Mouse (Mus musculus) myocyte (in vitro differentiated cells): ENCODE measurements at regions not wholly inside any gene's neighbourhood (a gene's known extent, or its start where the extent isn't known, plus 50 kb on each side); places are given as distances from the start of the nearest gene placed in this dataset.

ENCODE experiments used
- H3K27me3 ChIP-seq: one replicate; pipeline ENCODE4 v1.6.1; 2011; ENCODE audit not compliant: control insufficient read depth, insufficient read depth, insufficient read length
- H3K36me3 ChIP-seq: one replicate; pipeline ENCODE4 v1.6.1; 2011; ENCODE audit not compliant: control insufficient read depth, insufficient read depth
- H3K4me2 ChIP-seq: one replicate; pipeline ENCODE4 v1.6.1; 2011; ENCODE audit warnings: low read depth, control low read depth
- H3K4me3 ChIP-seq: one replicate; pipeline ENCODE4 v1.5.1; 2011; ENCODE audit warnings: mild to moderate bottlenecking, control low read depth, moderate library complexity
- H3K79me2 ChIP-seq: one replicate; pipeline ENCODE4 v1.6.1; 2011; ENCODE audit not compliant: control insufficient read depth, insufficient read depth
- H3ac ChIP-seq: one replicate; pipeline ENCODE4 v1.6.1; 2011; ENCODE audit not compliant: control insufficient read depth, insufficient read length
- CEBPB ChIP-seq: IDR thresholded peaks from 2 replicates; pipeline ENCODE4 v1.6.1; 2011; ENCODE audit warnings: mild to moderate bottlenecking, moderate library complexity; ENCODE audit not compliant: poor library complexity, insufficient read depth, severe bottlenecking
- E2F4 ChIP-seq: IDR thresholded peaks from one replicate; pipeline ENCODE4 v1.6.1; 2011; ENCODE audit warnings: mild to moderate bottlenecking, control low read depth, moderate library complexity; ENCODE audit not compliant: insufficient read depth
- MAX ChIP-seq: IDR thresholded peaks from one replicate; pipeline ENCODE4 v1.6.1; 2011; ENCODE audit warnings: low read depth, mild to moderate bottlenecking, control low read depth
- MYOD1 ChIP-seq, 3 experiments: IDR thresholded peaks; one replicate each; pipeline ENCODE4 v1.6.1; 2011; ENCODE audit warnings: control low read depth in 2 of 3, low read depth in 2 of 3, mild to moderate bottlenecking in 2 of 3, moderate library complexity in 1 of 3; ENCODE audit not compliant: insufficient read length in 2 of 3, control insufficient read depth in 1 of 3
- MYOG ChIP-seq, 3 experiments: IDR thresholded peaks; one replicate each; pipeline ENCODE4 v1.6.1; 2011; ENCODE audit warnings: control low read depth in 2 of 3, low read depth in 2 of 3, mild to moderate bottlenecking in 2 of 3; ENCODE audit not compliant: insufficient read length in 2 of 3, control insufficient read depth in 1 of 3, insufficient read depth in 1 of 3
- POLR2A ChIP-seq: IDR thresholded peaks from one replicate; pipeline ENCODE4 v1.6.1; 2011; ENCODE audit warnings: low read depth, mild to moderate bottlenecking, control low read depth, moderate library complexity; ENCODE audit not compliant: insufficient read length
- POLR2AphosphoS2 ChIP-seq: IDR thresholded peaks from one replicate; pipeline ENCODE4 v1.6.1; 2011; ENCODE audit warnings: low read depth, control low read depth; ENCODE audit not compliant: insufficient read length
- REST ChIP-seq: IDR thresholded peaks from one replicate; pipeline ENCODE4 v1.6.1; 2011; ENCODE audit warnings: mild to moderate bottlenecking, control low read depth, moderate library complexity; ENCODE audit not compliant: insufficient read depth, insufficient read length
- SRF ChIP-seq: IDR thresholded peaks from one replicate; pipeline ENCODE4 v1.6.1; 2011; ENCODE audit warnings: low read depth; ENCODE audit not compliant: control insufficient read depth, insufficient read length
- TCF12 ChIP-seq: IDR thresholded peaks from one replicate; pipeline ENCODE4 v1.6.1; 2011; ENCODE audit warnings: mild to moderate bottlenecking, control low read depth; ENCODE audit not compliant: poor library complexity, insufficient read depth, severe bottlenecking
- TCF3 ChIP-seq: IDR thresholded peaks from one replicate; pipeline ENCODE4 v1.6.1; 2011; ENCODE audit warnings: low read depth, control low read depth; ENCODE audit not compliant: insufficient read length
- USF1 ChIP-seq: IDR thresholded peaks from one replicate; pipeline ENCODE4 v1.6.1; 2011; ENCODE audit warnings: low read depth, mild to moderate bottlenecking, control low read depth, moderate library complexity

DNA sequence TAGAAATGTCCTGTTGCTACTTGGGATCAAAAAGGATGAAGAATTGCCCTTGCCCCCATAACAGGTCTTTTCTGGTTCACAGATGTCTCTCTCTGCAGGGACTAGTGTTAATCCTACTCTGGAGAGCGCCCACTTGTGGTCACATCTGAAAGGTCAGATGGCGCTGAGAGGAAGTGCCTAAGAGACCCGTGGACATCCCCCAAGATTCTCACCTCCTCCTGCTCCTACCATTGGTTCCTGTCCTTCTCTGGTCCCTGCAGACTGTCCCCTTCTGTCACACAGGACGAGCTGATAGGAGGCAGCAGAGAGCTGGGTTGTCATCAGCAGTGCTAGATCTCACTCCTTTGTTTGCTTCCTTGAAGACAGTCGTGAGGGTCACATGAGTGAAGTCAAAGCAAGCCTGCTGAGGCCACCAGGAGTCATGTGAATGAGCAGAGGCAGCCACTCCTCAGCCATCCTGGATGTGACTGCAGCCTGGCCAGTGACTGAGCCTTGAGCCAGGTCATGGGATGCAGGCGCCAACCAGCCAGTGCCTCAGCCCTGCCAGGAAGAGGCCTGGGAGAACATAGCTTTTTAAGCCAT is 420.6 kb downstream of the Matn1 start:
- Histone ChIP-seq H3ac (no peak overlapping the region), H3K4me3 (no peak overlapping the region), H3K36me3 (no peaks in the 10 kb centered on the region), H3K79me2 (no peaks in the 10 kb centered on the region), H3K27me3 (no peaks in the 10 kb centered on the region), H3K4me2 (no peak overlapping the region)
- TF ChIP-seq USF1 (no peak), REST (no peak), MYOG (IDR thresholded peaks at IDR 0.05; ENCODE audit: control insufficient read depth in 1 of 3, insufficient read depth in 1 of 3, insufficient read length in 2 of 3, low read depth in 2 of 3) (no peak), MYOD1 (IDR thresholded peaks at IDR 0.05; ENCODE audit: control insufficient read depth in 1 of 3, insufficient read length in 2 of 3, low read depth in 2 of 3) (no peak), POLR2A (no peak), MAX (no peak), CEBPB (no peak), TCF3 (no peak)

DNA sequence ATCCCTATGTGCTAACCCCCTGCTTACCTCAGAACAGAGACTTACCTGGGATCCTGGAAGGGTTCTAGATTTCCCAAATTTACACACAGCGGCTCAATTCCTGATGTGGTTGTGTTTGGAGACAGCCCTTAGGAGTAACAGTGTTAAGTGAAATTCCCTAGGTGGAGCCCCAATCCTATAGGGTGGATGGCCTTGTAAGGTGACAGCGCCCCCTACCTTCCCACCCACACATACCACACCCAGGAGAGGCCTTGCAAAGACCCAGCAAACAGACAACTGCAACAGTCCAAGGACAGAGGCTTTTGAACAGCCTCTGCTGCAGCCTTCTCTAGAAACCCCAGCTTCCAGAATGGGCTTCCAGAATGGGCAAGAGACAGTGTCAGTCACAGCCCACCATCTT is 421.8 kb downstream of the Matn1 start:
- Histone ChIP-seq H3K36me3 (no peaks in the 10 kb centered on the region), H3K27me3 (no peaks in the 10 kb centered on the region), H3K4me2 (no peak overlapping the region), H3K79me2 (no peaks in the 10 kb centered on the region), H3ac (no peak overlapping the region), H3K4me3 (no peak overlapping the region)
- TF ChIP-seq SRF (no peak), MYOD1 (IDR thresholded peaks at IDR 0.05; ENCODE audit: control insufficient read depth in 1 of 3, insufficient read length in 2 of 3, low read depth in 2 of 3) (no peak), POLR2AphosphoS2 (no peak), USF1 (no peak), TCF12 (no peak), MAX (no peak), E2F4 (no peak), CEBPB (no peak), MYOG (IDR thresholded peaks at IDR 0.05; ENCODE audit: control insufficient read depth in 1 of 3, insufficient read depth in 1 of 3, insufficient read length in 2 of 3, low read depth in 2 of 3) (no peak), POLR2A (no peak)

GRCm38 (mm10) chr4:131366656-131367055 is 422.5 kb downstream of the Matn1 start:
- Histone ChIP-seq H3ac (no peak overlapping the region), H3K36me3 (no peaks in the 10 kb centered on the region), H3K27me3 (no peaks in the 10 kb centered on the region), H3K79me2 (no peaks in the 10 kb centered on the region), H3K4me2 (no peak overlapping the region), H3K4me3 (no peak overlapping the region)
- TF ChIP-seq CEBPB (no peak), TCF12 (no peak), REST (no peak), SRF (no peak), MYOG (IDR thresholded peaks at IDR 0.05; ENCODE audit: control insufficient read depth in 1 of 3, insufficient read depth in 1 of 3, insufficient read length in 2 of 3, low read depth in 2 of 3) (no peak), POLR2AphosphoS2 (no peak), MAX (no peak), USF1 (no peak), TCF3 (no peak), POLR2A (no peak), E2F4 (no peak), MYOD1 (IDR thresholded peaks at IDR 0.05; ENCODE audit: control insufficient read depth in 1 of 3, insufficient read length in 2 of 3, low read depth in 2 of 3) (no peak)

DNA sequence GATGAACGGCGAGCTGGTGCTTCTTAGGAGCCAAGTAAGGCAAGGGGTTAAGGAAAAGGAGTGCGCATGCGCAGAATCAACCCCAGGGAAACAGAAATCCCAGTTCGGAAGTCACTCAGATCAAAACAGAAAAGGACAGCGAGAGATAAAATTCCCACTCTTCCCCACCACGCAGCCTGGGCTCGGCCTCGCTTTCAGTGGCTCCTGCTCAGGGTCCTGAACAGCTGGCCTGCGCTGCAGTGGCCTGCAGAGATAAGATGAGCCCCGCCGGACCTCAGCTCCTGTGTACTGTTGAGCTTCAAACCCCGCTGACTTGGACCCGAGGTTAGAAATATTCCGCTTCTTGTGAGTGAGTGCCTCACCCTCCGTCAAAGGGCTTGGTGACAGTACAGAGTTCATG is 428.3 kb downstream of the Matn1 start:
- H3K4me2 ChIP-seq: no peak overlapping the region
- no peaks in the 10 kb centered on the region for H3K79me2 ChIP-seq
- no peak overlapping the region for H3K4me3 ChIP-seq
- no peaks in the 10 kb centered on the region for H3K27me3 ChIP-seq
- H3ac ChIP-seq: no peak overlapping the region
- TF ChIP-seq MYOG (IDR thresholded peaks at IDR 0.05; ENCODE audit: control insufficient read depth in 1 of 3, insufficient read depth in 1 of 3, insufficient read length in 2 of 3, low read depth in 2 of 3): no peak
- no peak for TF ChIP-seq TCF3
- TF ChIP-seq USF1: no peak
- TF ChIP-seq SRF: no peak
- no peak for TF ChIP-seq POLR2A
- no peak for TF ChIP-seq MYOD1 (IDR thresholded peaks at IDR 0.05; ENCODE audit: control insufficient read depth in 1 of 3, insufficient read length in 2 of 3, low read depth in 2 of 3)
- TF ChIP-seq CEBPB: no peak
- no peak for TF ChIP-seq E2F4
- TF ChIP-seq POLR2AphosphoS2: no peak
- no peak for TF ChIP-seq MAX
- H3K36me3 ChIP-seq: no peaks in the 10 kb centered on the region

DNA sequence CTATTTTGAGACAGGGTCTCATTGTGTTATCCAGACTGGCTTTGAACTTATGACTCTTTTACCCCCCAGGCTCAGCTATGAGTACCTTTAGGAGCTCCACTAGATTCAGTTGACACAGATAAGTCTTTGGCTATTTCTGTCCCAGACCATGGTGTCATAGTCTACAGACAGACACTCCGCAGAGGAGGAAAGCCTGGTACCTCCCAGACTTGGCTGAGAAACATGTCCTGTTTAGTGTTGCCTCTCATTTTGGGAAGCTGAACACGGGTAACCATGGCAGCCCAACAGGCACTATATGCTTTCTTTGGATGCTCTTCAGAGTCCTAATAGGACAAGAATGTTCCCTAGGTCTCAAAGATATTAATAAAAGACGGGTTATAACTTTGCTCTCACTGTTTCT is 429.0 kb downstream of the Matn1 start:
- TF ChIP-seq POLR2AphosphoS2: no peak
- TF ChIP-seq POLR2A: no peak
- no peak for TF ChIP-seq CEBPB
- no peak for TF ChIP-seq USF1
- no peak for TF ChIP-seq TCF12
- no peak for TF ChIP-seq MAX
- no peak for TF ChIP-seq MYOG (IDR thresholded peaks at IDR 0.05; ENCODE audit: control insufficient read depth in 1 of 3, insufficient read depth in 1 of 3, insufficient read length in 2 of 3, low read depth in 2 of 3)

More for the DNA sequence above, 429.0 kb downstream of the Matn1 start:
- Histone ChIP-seq H3ac (no peak overlapping the region), H3K36me3 (no peaks in the 10 kb centered on the region), H3K27me3 (no peaks in the 10 kb centered on the region), H3K4me3 (no peak overlapping the region), H3K79me2 (no peaks in the 10 kb centered on the region), H3K4me2 (no peak overlapping the region)
